Mouse (Mus musculus): Measurements from ENCODE around the gene Ccdc106.
"Not testable (repeated sequence)": the region's sequence is repeated elsewhere in the genome, so short reads cannot be mapped to it uniquely, and the experiment has no call there.

Gene Ccdc106

DNA sequence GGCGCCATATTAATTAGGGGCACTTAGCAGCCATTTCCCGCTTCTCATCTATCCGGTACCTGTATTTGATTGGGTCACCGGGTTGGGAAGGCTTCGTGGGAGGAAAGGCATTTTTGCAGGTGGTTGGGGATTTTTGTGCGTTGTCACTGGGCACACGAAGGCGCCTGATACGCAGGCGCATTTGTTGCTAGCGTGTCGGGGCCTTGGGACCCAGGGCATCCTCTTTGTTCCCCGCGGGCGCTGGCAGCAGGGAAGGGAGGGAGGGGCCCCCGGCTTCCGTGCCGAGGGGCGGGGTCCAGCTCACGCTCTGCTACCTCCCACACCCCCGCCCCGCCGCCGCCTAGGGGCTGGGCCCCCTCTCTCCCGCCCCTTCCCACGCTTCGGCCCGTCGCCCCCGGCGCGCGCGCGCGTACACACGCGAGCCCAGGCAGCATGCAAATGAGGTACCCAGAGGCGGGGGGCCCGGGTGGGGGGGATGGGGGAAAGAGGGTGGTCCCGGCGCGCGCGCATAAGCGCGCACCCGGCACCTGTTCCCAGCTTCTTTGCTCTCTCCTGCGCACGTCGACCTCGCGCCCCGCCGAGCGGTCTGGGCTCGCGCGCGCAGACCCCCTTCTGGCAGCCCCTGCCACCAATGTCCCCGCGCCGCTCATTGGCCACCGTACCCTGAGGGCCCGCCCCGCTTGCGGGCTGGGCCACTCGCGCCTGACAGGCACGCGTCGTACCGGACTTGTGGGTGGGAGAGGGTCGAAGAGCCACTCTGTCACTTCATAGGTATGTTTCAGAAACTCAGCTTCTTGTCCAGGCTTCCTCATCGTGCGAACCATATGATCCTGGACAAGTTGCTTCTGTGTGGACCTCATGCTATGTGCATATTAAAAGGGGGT, 5.0 kb upstream of the Ccdc106 start, which contains the start of gene Gm44973:
Gene Gm44973 (plus strand): TSS at position 379 of the 884 bp plus-strand sequence.
- DNase-seq: peak; percentile 97 to 99

DNA sequence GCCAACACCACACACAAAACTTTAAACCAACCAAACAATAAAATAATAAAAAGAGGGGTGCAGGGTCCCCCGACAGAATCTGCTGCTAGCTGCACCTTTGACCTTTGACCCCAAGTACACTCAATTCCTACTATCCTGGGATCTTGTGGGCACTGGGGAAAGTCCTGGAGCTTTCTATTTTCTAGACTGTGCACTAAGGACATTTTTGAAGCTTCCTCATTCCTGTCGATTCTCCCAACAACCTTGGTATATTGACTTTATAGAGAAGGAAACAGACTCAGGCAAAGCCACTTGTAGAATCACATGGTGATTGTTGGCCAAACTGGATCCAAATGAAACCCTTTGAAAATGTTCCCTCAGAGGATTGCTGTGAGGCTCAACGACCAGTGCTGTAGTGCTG, 4.3 kb upstream of the Ccdc106 start:
- no peak for DNase-seq

DNA sequence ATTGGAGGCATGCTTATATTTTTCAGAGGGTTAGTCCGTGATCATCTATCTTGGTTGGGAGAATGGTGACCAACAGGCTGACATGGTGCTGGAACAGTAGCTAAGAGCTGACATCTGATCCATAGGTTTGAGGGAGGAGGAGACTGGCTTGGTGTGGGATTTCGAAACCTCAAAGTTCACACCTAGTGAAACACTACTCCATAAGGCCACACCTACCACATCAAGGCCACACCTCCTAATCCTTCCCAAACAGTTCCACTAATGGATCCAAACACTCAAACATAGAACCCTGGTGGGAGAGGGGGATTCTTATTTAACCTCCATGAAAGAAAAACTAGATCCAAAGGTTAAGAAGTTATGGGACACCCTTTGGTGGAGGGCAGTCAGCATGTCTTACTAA, 3.4 kb upstream of the Ccdc106 start:
- no peak for DNase-seq

DNA sequence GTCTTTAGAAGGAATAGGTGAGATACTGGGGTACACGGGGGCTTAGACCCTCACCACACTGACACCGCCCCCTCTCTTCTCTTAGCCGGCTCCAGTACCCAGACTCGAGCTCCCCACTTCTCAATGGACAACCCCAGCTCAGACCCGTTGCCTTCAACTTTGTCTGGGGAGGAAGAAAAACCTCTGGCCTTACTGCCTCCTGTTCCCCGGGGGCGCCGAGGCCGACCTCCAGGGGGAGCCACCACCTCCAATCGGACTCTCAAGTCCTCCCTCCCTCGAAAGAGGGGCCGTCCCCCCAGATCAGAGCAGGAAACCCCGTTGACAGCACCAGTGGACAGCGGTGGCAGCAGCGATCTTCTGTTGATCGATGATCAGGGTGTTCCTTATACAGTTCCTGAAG, 3.0 kb upstream of the Ccdc106 start:
- DNase-seq: peak in 1 of 2 experiments; percentile 43

DNA sequence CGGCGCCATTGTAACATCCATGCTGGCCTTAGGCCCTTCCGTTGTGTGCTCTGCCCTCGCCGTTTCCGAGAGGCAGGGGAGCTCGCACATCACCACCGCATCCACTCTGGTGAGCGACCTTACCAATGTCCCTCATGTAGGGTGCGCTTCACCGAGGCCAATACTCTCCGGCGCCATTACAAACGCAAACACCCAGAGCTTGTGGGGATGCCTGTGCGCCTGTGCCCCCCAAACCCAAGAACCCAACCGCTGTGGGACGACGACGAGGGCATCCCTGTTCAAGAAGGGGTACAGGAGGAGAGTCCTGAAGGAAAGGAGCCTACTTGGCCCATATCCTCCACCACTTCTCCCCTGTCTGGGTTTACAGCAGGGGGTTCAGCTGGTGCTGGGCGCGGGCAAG, 2.4 kb upstream of the Ccdc106 start:
- DNase-seq: no peak

DNA sequence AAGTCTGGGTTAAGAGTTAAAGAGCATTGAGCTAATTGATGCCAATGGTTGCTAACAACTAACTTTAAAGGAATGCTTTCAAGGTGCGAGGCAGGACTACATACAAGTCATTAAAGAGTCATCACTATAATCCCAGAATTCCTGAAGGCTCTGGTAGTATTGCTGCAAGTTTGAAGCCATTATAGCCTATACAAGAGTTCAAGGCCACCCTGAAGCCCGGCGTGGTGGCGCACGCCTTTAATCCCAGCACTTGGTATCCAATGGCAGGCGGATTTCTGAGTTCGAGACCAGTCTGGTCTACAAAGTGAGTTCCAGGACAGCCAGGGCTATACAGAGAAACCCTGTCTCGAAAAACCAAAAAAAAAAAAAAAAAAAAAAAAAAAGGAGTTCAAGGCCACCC, 777 bp upstream of the Ccdc106 start:
- not testable (repeated sequence) for DNase-seq

DNA sequence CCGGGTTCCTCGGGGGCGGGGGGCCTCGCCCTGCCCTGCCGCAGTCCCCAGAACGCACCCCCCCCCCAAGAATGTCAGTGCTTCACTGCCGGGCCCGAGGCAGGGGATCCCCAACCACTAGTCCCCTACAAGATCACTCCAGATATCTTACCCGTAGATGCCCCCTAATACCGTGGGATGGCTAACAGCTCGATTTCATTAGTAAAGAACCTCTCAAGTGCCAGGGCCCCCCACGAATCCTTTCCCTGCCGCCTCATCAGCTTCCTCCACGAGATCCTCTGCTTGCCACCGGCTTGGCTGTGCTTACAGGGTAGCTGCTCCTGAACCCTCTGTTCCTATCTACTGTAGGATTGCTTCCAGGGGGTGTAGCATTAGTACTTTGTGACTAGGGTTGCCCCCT, 332 bp downstream of the Ccdc106 start:
- no peak for DNase-seq

DNA sequence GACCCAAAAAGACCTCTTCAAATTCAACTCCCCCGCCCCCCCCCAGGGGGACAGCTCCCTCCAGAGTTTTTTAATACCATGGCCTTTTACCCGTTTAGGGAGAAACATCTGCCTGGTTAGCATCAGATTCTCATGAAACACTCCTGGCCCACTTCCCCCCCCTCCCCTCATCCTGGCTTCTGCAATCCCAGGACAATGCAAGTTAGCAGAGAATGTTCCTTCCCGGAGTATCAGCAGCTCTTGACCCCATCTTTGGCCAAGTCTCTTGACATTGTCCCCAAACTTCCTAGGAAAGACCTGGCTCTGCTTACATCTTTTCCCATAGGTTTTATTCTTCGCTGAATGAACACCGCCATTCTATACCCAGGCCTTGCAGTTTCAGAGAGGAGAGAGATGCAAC, 844 bp downstream of the Ccdc106 start:
- no peak for DNase-seq

DNA sequence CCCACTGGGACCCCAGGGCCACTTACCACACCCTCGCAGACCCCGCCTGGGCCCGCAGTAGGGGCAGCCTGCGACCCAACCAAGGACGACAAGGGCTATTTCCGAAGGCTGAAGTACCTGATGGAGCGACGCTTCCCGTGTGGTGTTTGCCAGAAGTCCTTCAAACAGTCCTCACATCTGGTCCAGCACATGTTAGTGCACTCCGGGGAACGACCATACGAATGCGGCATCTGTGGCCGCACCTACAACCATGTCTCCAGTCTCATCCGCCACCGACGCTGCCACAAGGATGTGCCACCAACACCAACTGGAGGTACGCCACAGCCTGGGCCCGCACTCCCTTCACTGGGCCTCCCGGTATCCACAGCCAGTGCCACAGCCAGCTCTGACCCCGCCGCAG, 9.2 kb downstream of the Ccdc106 start:
- DNase-seq: no peak

DNA sequence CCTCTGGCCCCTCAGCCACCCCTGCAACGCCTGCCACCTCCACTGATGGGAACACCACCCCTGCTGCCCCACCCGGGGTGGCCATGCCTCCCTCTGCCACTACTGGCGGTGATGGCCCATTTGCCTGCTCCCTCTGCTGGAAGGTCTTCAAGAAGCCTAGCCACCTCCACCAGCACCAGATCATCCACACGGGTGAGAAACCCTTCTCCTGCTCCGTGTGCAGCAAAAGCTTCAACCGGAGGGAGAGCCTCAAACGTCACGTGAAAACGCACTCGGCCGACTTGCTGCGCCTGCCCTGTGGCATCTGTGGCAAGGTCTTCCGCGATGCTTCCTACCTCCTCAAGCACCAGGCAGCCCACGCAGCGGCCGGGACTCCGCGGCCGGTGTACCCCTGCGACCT, 9.6 kb downstream of the Ccdc106 start:
- no peak for DNase-seq

DNA sequence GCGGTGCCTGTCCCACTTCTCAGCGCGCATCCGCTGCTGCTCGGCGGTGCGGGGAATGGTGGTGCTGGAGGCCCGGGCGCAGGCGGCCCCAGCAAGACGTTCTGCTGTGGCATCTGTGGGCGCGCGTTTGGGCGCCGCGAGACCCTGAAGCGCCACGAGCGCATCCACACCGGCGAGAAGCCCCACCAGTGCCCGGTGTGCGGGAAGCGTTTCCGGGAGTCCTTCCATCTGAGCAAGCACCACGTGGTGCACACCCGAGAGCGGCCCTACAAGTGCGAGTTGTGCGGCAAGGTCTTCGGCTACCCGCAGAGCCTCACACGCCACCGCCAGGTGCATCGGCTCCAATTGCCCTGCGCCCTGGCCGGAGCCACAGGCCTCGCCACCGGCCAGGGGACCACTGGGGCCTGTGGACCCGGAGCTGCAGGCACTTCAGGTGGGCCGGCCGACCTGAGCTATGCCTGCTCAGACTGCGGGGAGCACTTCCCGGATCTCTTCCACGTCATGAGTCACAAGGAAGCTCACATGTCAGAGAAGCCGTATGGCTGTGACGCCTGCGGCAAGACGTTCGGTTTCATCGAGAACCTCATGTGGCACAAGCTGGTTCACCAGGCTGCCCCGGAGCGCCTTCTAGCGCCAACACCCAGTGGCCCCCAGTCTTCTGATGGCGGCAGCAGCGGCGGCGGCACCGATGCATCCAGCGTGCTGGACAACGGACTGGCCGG, 10.4 kb downstream of the Ccdc106 start:
- DNase-seq: no peak

DNA sequence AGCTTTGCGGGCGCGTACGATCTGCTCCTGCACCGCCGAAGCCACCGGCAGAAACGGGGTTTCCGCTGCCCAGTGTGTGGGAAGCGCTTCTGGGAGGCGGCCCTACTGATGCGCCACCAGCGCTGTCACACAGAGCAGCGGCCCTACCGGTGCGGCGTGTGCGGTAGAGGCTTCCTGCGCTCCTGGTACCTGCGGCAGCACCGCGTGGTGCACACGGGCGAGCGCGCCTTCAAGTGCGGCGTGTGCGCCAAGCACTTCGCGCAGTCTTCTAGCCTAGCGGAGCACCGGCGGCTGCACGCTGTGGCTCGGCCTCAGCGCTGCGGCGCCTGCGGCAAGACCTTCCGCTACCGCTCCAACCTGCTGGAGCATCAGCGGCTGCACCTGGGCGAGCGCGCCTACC, 11.1 kb downstream of the Ccdc106 start:
- DNase-seq: no peak

DNA sequence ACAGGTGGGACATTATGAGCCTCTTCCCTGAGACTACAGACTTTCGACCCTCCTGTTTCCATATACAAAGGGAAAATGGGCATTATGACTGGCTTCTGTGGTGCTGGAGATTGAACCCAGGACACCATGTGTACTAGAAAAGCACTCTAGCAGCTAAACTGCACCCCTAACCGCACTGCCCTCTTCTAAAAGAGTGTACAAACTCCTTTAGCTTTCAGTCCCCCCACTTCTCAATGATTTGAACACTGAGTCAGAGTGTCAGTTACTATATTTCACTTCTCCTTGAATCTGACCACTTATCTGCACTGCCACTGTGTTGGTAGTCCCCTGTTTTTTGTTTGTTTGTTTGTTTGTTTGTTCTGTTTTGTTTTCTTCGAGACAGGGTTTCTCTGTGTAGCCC, 13.5 kb downstream of the Ccdc106 start, which contains the start of gene 4632433K11Rik:
Gene 4632433K11Rik (plus strand): TSS at position 301 of the 400 bp plus-strand sequence.
- no peak for DNase-seq

DNA sequence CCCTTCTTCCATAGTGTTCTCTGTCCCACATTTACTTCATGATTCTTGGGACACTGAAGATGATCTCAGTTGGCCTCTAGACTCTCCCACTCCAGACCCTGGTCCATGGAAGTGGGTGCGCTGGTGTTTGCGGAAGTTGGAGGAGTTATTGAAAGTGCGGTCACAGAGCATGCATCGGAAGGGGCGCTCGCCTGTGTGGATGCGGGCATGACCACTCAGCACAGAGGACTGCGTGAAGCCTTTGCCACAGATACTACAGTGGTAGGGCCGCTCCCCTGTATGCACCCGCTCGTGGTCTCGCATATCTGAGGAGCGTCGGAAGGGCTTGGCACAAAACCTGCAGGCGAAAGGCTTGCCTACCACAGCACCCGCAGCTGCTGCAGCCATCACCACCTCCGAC, 15.3 kb downstream of the Ccdc106 start:
- no peak for DNase-seq

DNA sequence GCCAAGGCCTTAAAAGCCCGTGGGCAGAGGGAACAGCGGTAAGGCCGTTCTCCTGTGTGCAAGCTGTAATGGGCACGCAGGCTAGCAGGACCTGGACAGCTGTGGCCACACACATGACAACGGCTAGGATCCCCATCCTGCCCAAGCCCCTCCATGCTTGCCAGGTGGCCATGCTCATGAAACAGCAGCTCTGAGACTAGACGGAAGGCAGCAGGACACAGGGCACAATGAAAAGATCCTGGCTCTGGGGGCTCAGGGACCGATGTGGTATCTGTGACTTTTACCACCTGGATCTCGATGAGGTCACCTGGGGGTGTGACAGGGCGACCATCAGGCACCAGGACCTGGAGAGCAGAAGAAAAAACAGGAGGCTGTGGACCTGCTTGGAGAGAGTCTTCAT, 15.8 kb downstream of the Ccdc106 start:
- no peak for DNase-seq

DNA sequence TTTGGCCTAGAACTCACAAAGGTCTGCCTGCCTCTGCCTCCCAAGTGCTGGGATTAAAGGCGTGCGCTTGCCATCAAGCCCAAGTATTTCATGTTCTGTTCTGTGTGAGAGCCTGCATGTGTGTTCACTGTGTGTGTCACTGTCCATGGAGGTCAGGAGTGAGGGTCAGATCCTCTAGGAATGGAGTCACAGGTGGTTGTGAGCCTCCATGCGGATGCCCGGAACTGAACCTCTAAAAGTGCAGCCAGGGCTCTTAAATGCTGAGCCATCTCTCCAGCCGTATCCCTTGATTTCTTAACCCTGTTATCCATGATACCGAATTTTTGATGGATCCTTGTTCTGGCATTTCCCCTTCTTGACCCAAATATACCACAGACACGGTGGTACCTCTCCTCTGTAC, 16.7 kb downstream of the Ccdc106 start:
- no peak for DNase-seq

DNA sequence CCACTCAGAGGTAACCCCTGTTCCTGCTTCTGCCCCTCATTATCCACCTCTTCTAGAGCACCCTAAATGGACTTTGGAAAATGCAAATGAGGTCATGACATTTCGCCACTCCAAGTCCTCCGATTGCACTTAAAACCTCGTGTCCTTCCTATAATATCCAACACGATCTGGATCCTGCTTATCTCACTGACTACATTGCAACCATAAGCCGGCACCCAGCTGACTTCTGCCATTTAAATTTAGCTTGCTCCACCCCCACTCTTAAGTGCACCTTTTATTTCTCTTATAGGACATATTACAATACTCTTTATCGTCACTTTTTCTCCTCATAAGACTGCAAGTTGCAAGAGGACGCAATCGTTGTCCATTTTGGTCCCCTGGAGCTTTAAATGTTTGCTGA, 17.1 kb downstream of the Ccdc106 start:
- no peak for DNase-seq

DNA sequence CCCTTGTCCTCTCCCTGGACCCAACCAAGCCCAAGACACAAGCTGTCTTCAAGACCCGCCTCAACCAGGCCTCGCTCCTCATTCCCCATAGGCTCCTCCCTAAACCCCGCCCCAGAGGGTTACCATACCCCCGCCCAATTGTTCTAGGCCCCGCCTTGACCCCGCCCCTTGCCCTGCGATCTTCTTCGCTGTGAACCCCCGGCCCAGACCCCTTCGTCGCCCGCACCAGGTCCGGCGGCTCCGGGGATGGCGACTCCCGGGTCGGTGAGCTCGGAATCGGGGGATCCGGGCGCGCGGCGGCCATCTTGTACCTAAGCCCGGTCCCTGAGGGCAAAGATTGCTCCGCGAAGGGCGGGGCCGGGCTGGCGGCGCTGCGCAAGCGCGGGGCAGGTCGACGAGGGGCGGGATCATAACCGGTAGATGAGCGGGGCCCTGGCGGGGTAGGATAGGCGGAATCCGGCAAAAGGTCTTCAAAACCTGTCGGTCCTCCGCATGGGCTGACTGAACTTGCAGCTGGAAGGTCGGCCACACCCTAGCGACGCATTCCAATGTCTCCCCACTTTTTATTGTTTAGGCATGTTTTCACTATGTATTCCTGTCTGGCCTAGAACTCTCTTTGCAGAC, 17.9 kb downstream of the Ccdc106 start, which contains the start of gene Zfp784:
Gene Zfp784 (minus strand): TSS at position 338 of the 624 bp plus-strand sequence.
- peak; percentile 94 to 97 for DNase-seq

DNA sequence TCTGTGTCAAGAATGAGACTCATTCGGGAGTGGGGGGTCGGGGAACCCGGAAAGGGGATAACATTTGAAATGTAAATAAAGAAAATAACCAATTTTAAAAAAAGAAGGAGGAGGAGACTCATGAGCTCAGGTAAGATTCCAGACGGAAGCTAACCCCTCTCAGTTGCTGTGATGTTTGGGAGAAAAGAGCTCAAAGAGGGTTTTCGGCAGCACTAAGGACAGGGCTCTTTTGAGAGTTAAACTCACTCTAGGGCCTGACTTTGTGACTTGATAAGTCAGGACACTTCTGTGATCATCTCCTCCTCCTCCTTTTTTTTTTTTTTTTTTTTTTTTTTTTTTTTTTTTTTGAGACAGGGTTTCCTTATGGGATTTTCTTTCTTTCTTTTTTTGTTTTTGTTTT, 18.6 kb downstream of the Ccdc106 start:
- DNase-seq: no peak

DNA sequence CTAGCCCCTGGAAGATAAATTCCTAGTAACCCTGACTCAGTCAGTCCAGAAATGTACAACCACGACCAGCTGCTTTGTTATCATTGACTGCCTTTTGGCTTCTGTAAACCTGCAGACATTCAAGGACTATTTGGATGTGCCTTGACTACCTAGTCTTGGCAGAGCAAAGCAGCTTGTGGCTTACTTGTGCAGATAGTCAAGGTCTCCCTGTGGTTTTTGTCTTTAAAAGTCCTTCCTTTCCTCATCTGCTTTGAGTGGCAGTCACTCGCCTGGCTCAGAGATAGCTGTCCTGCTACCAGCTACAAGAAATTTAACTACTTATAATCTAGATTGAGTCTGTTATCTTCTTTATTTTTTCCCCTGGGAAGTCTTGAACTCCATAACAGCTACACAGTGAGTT, 24.6 kb downstream of the Ccdc106 start:
- DNase-seq: no peak

DNA sequence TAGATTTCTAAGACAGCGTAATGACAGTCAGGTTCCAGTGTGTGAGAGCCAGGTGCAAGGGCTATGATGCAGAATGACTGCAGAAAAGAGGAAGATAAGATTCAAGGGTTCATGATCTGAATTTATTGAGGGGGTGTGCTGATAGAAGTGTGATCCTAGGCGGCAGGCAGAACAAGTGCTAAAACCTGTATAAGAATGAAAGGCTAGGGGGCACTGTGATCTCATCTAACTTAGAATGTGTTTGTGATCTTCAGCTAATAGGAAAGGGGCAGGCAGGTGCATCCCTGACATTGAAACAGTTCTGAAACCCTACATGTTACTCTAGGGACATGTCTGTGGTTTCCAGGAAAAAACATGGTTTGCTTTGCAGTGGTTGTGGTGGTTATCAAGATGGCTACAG, 25.8 kb downstream of the Ccdc106 start:
- no peak for DNase-seq

DNA sequence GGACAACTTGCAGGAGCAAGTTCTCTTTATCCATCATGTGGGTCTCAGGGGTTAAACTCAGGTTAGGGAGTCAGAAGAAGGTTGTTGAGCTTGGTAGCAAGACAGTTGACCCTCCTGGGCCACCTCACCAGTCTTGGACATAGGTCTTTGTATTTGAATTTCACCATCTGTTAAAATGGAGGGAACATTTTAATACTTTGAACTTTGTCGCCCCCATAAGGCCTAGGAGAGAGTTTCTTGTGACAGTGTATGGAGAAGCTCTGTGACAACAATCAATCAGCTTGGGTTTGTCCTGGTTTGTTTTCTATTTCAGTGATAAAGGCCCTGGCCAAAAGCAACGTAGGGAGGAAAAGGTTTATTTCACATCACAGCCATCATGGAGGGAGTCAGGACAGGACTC, 27.0 kb downstream of the Ccdc106 start:
- no peak for DNase-seq

All from kidney, postnatal 4 days (tissue).